Mouse (Mus musculus) liver, adult 2 months (tissue): ENCODE measurements around the gene Usp21. TPM values are rescaled to one million over a fixed set of nuclear protein-coding genes. Genes with fewer than 3 reads are reported as not detected.

Experiments
- DNase-seq: peaks from one replicate; pipeline ENCODE4 v3.0.0-alpha.2; 2011; ENCODE audit warnings: low read depth, low spot score; ENCODE audit errors: extremely low read depth
- H3K27ac ChIP-seq: fragments of 200-500 bp; replicated peaks from 2 replicates; pipeline ENCODE4 v1.5.1; 2012; ENCODE audit warnings: low read depth, mild to moderate bottlenecking, control low read depth, inconsistent platforms, low read length; ENCODE audit not compliant: insufficient read depth
- H3K27me3 ChIP-seq: fragments of 200-500 bp; 2 replicates; pipeline ENCODE4 v1.6.1; 2012; ENCODE audit warnings: mild to moderate bottlenecking, moderate library complexity, low read length, inconsistent platforms; ENCODE audit not compliant: control insufficient read depth, insufficient read depth
- H3K36me3 ChIP-seq: fragments of 200-500 bp; 2 replicates; pipeline ENCODE4 v1.6.1; 2012; ENCODE audit warnings: low read length, inconsistent platforms; ENCODE audit not compliant: control insufficient read depth, insufficient read depth
- H3K4me1 ChIP-seq: fragments of 200-500 bp; 2 replicates; pipeline ENCODE4 v1.6.1; 2011; ENCODE audit warnings: low read length; ENCODE audit not compliant: control insufficient read depth, insufficient read depth
- H3K4me3 ChIP-seq: fragments of 200-500 bp; 2 replicates; pipeline ENCODE4 v1.5.1; 2011; ENCODE audit warnings: low read depth, mild to moderate bottlenecking, control low read depth, low read length, moderate library complexity; ENCODE audit not compliant: insufficient read depth
- H3K79me2 ChIP-seq: fragments of 200-500 bp; 2 replicates; pipeline ENCODE4 v1.6.1; 2012; ENCODE audit warnings: inconsistent platforms, mild to moderate bottlenecking, low read length, moderate library complexity; ENCODE audit not compliant: control insufficient read depth, insufficient read depth
- H3K9ac ChIP-seq: fragments of 200-500 bp; 2 replicates; pipeline ENCODE4 v1.6.1; 2012; ENCODE audit warnings: low read depth, mild to moderate bottlenecking, control low read depth, inconsistent platforms, low read length
- CTCF ChIP-seq: fragments of 200-500 bp; IDR thresholded peaks from 2 replicates; pipeline ENCODE4 v1.5.1; 2011; ENCODE audit warnings: low read depth, low read length, control low read depth
- POLR2A ChIP-seq: fragments of 200-500 bp; IDR thresholded peaks from 2 replicates; pipeline ENCODE4 v1.6.1; 2011; ENCODE audit warnings: low read length, control low read depth; ENCODE audit not compliant: insufficient read depth; ENCODE audit errors: extremely low read depth
- WGBS: fragments of 180-500 bp; shearing (Covaris S2); methylation state at CpG from one replicate; pipeline ENCODE4 v1.1.7; 2018; 5-methylcytosine and 5-hydroxymethylcytosine counted together
- polyA plus RNA-seq: library from polyadenylated mRNA; depleted of rRNA; stranded (reverse); fragments of >200 nt; gene quantifications from 2 replicates; pipeline ENCODE4 v1.2.3, GENCODE M21; 2012
- total RNA-seq: library from RNA; depleted of rRNA; stranded (reverse); fragments of >200 nt; gene quantifications from 2 replicates; pipeline ENCODE4 v1.2.3, GENCODE M21; 2014

Gene Usp21
- total and polyA plus RNA-seq, 2 experiments: 4.3 to 23.8 TPM

- Histone ChIP-seq H3K4me1 (peaks cover 4% of the 10 kb centered on the region; the same call in 1 of the 2 replicates), H3K79me2 (no peaks in the 10 kb centered on the region; the same call in 1 of the 2 replicates), H3K27me3 (no peaks in the 10 kb centered on the region), H3K9ac (no peak overlapping the region), H3K27ac (no peak overlapping the region; the same call in 1 of the 2 replicates), H3K4me3 (no peak overlapping the region), H3K36me3 (peaks cover 54% of the 10 kb centered on the region)
- 56% methylated on average over 15 of the region's 15 CpGs for WGBS
- TF ChIP-seq POLR2A: no peak
- no peak for TF ChIP-seq CTCF
- peak; percentile 65 for DNase-seq
Measured at GRCm38 (mm10) chr1:171239992-171240744, 47.6 kb downstream of the Usp21 start.

GRCm38 (mm10) chr1:171238463-171238862 lies 49.3 kb downstream of the Usp21 start:
- TF ChIP-seq POLR2A (no peak), CTCF (peak; percentile 94)
- peak; percentile 54 for DNase-seq
- Histone ChIP-seq H3K4me3 (no peak overlapping the region), H3K79me2 (no peaks in the 10 kb centered on the region; the same call in 1 of the 2 replicates), H3K27ac (no peak overlapping the region), H3K27me3 (no peaks in the 10 kb centered on the region), H3K4me1 (peaks cover 8% of the 10 kb centered on the region; the same call in 1 of the 2 replicates), H3K9ac (no peak overlapping the region), H3K36me3 (peaks cover 50% of the 10 kb centered on the region)
- WGBS: 56% methylated on average over 14 of the region's 14 CpGs

- Histone ChIP-seq H3K36me3 (peaks cover 48% of the 10 kb centered on the region), H3K4me3 (no peak overlapping the region), H3K9ac (no peak overlapping the region), H3K79me2 (no peaks in the 10 kb centered on the region; the same call in 1 of the 2 replicates), H3K27ac (no peak overlapping the region), H3K4me1 (peaks cover 13% of the 10 kb centered on the region), H3K27me3 (no peaks in the 10 kb centered on the region)
- TF ChIP-seq CTCF (no peak), POLR2A (no peak)
- no peak for DNase-seq
- 48% methylated on average over 6 of the region's 6 CpGs for WGBS
Measured at GRCm38 (mm10) chr1:171237438-171237837, 50.4 kb downstream of the Usp21 start.

GRCm38 (mm10) chr1:171235791-171236190 lies 52.0 kb downstream of the Usp21 start:
- peaks cover 17% of the 10 kb centered on the region for H3K4me1 ChIP-seq
- H3K27me3 ChIP-seq: no peaks in the 10 kb centered on the region
- TF ChIP-seq POLR2A (no peak), CTCF (no peak)
- no peak overlapping the region for H3K4me3 ChIP-seq
- no peaks in the 10 kb centered on the region; the same call in 1 of the 2 replicates for H3K79me2 ChIP-seq
- no peak overlapping the region for H3K9ac ChIP-seq
- H3K36me3 ChIP-seq: peaks cover 39% of the 10 kb centered on the region
- DNase-seq: no peak
- H3K27ac ChIP-seq: no peak overlapping the region
- WGBS: 85% methylated on average over 4 of the region's 4 CpGs

GRCm38 (mm10) chr1:171234538-171234937 lies 53.3 kb downstream of the Usp21 start:
- Histone ChIP-seq H3K9ac (no peak overlapping the region; the same call in 1 of the 2 replicates), H3K79me2 (no peaks in the 10 kb centered on the region), H3K36me3 (peaks cover 34% of the 10 kb centered on the region), H3K27me3 (no peaks in the 10 kb centered on the region), H3K4me3 (no peak overlapping the region), H3K4me1 (peaks cover 22% of the 10 kb centered on the region), H3K27ac (peak overlapping the region; percentile 27; the same call in 1 of the 2 replicates)
- DNase-seq: no peak
- 95% methylated on average over 4 of the region's 4 CpGs for WGBS
- TF ChIP-seq POLR2A (no peak), CTCF (no peak)

- TF ChIP-seq POLR2A: 0 out of 2 replicates have a peak, but pooled peaks have one; percentile 38
- TF ChIP-seq CTCF: no peak
- DNase-seq: no peak
- Histone ChIP-seq H3K36me3 (peaks cover 32% of the 10 kb centered on the region), H3K4me1 (peaks cover 24% of the 10 kb centered on the region), H3K9ac (peak within 1 kb of the TSS; percentile 58), H3K27ac (peak within 1 kb of the TSS; percentile 98), H3K27me3 (no peaks in the 10 kb centered on the region), H3K79me2 (no peaks in the 10 kb centered on the region), H3K4me3 (peak within 1 kb of the TSS; percentile 54)
- WGBS: 89% methylated on average over 14 of the region's 14 CpGs
Measured at GRCm38 (mm10) chr1:171234126-171234525, 53.7 kb downstream of the Usp21 start, which contains the start of gene Fcer1g. Gene Fcer1g (minus strand): TSS chr1:171234365.
